Mouse (Mus musculus) stomach, embryonic 14.5 days (tissue): ENCODE measurements around the gene Tspan15. TPM values are rescaled to one million over a fixed set of nuclear protein-coding genes. Genes with fewer than 3 reads are reported as not detected.

Source experiments
- ATAC-seq: fragments of 200-750 bp; cut with Nextera tagmentation; 2 replicates; pipeline ENCODE4 v1.8.0; 2017; ENCODE audit warnings: low read depth, moderate TSS enrichment; ENCODE audit not compliant: insufficient number of reproducible peaks, insufficient read depth, low FRiP score
- H3K27ac ChIP-seq: fragments of 300-500 bp; sonication (generic); 2 replicates; pipeline ENCODE4 v1.5.1; 2014; ENCODE audit warnings: mild to moderate bottlenecking, low read length, moderate library complexity, mixed read lengths
- H3K27me3 ChIP-seq: fragments of 300-500 bp; sonication (generic); 2 replicates; pipeline ENCODE4 v1.6.1; 2014; ENCODE audit warnings: low read length, control low read depth, mixed read lengths; ENCODE audit not compliant: control insufficient read depth, insufficient read depth
- H3K36me3 ChIP-seq: fragments of 300-500 bp; sonication (generic); 2 replicates; pipeline ENCODE4 v1.6.1; 2014; ENCODE audit warnings: mild to moderate bottlenecking, control low read depth, low read length, moderate library complexity, mixed read lengths; ENCODE audit not compliant: control insufficient read depth, insufficient read depth
- H3K4me1 ChIP-seq: fragments of 300-500 bp; sonication (generic); 2 replicates; pipeline ENCODE4 v1.6.1; 2014; ENCODE audit warnings: low read length, control low read depth, mixed read lengths; ENCODE audit not compliant: control insufficient read depth, insufficient read depth
- H3K4me2 ChIP-seq: fragments of 300-500 bp; sonication (generic); replicated peaks from 2 replicates; pipeline ENCODE4 v1.6.1; 2014; ENCODE audit warnings: low read depth, low read length, control low read depth
- H3K4me3 ChIP-seq: fragments of 300-500 bp; sonication (generic); 2 replicates; pipeline ENCODE4 v1.5.1; 2014; ENCODE audit warnings: low read depth, low read length, control low read depth
- H3K9ac ChIP-seq: fragments of 300-500 bp; sonication (generic); replicated peaks from 2 replicates; pipeline ENCODE4 v1.6.1; 2014; ENCODE audit warnings: low read depth, mild to moderate bottlenecking, control low read depth, low read length, moderate library complexity, mixed read lengths
- H3K9me3 ChIP-seq: fragments of 300-500 bp; sonication (generic); 2 replicates; pipeline ENCODE4 v1.6.1; 2016; ENCODE audit warnings: low read depth, low read length, control low read depth; ENCODE audit not compliant: control insufficient read depth
- WGBS: fragments of 180-500 bp; shearing (Covaris S2); extraction: QIAGEN DNeasy Blood & Tissue Kit; methylation state at CpG from one replicate; pipeline ENCODE4 v1.1.7; 2014; 5-methylcytosine and 5-hydroxymethylcytosine counted together
- polyA plus RNA-seq: library from polyadenylated mRNA; unstranded; fragments of >200 nt; fragmentation: Nextera tagmentation; extraction: Ambion mirVana; gene quantifications from 2 replicates; pipeline ENCODE4 v1.2.1, GENCODE M21; 2014

Tspan15 gene
- 32.4 and 32.8 TPM in 2 replicates for polyA plus RNA-seq

DNA sequence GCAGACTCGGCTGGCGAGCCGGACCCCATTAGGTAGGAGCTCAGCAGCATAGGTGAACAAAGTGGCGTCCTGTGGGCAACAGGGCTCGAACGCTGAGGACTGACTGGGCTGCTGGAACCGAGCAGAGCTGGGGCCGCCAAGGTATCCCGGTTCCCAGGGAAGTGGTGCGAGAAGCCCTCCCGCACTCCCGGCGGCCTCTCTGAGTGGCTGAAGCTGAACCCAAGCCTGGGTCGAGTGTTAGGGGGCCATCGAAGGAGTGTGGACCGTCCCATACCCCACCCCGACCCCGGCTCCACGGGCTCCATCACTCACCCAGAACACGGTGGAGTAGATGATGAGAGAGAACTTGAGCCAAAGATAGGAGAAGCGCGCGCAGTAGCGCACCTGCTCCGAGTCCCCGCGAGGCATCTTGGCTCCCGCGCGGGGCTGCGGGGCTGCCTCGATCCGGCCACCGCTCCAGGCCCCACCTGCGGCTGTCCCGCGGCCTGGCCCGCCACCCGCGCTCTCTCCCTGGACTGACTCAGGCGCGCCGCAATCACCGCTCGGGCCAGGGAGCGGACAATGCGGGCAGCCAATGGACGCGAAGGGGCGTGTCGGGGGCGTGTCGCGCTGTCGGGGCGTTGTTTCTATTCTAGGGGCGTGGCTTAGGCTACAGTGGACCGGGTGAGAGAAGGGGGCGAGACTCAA is at the start of gene Tspan15:
TSS of gene Tspan15 (minus strand) at position 544 of the 687 bp plus-strand sequence.
- WGBS, result under 1% methylated on average over 59 of the region's 59 CpGs
- H3K9me3 ChIP-seq, result no peaks in the 10 kb centered on the region
- H3K4me3 ChIP-seq, result peak within 1 kb of the TSS; percentile 55
- H3K9ac ChIP-seq, result peak within 1 kb of the TSS; percentile 41
- no peaks in the 10 kb centered on the region for H3K36me3 ChIP-seq
- peak within 1 kb of the TSS; percentile 91 for H3K4me2 ChIP-seq
- peak; percentile 97 for ATAC-seq
- 0 out of 2 replicates have a peak within 1 kb of the TSS, but pooled peaks have one; percentile 21 for H3K27ac ChIP-seq
- H3K4me1 ChIP-seq, result peaks cover 10% of the 10 kb centered on the region; the same call in 1 of the 2 replicates
- H3K27me3 ChIP-seq, result no peaks in the 10 kb centered on the region

DNA sequence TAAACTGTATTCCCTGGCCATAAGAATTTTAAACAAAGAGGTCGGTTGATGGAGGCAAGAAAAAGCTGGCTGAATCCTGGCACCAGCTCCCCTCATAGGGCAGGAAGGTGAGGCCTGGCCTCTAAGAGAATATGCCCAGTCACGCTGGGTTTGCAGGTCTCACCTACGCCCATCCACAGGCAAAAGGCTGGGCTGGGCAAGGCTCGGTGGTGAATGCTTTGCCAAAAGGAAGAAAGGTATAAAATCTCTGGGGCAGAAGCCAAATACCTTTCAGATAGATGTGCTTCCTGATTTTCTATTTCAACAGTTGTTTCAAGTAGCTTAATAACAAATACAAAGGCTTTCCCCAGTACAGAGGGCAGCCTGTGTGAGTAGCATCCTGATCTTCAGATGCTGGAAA is 48.6 kb upstream of the Tspan15 start:
- 69% methylated on average over 4 of the region's 4 CpGs for WGBS
- Histone ChIP-seq H3K9ac (no peak overlapping the region), H3K27ac (peak overlapping the region; percentile 10; the same call in 1 of the 2 replicates), H3K9me3 (no peaks in the 10 kb centered on the region), H3K4me3 (no peak overlapping the region), H3K36me3 (no peaks in the 10 kb centered on the region; the same call in 1 of the 2 replicates), H3K4me1 (no peaks in the 10 kb centered on the region), H3K4me2 (no peak overlapping the region), H3K27me3 (no peaks in the 10 kb centered on the region)
- no peak for ATAC-seq

DNA sequence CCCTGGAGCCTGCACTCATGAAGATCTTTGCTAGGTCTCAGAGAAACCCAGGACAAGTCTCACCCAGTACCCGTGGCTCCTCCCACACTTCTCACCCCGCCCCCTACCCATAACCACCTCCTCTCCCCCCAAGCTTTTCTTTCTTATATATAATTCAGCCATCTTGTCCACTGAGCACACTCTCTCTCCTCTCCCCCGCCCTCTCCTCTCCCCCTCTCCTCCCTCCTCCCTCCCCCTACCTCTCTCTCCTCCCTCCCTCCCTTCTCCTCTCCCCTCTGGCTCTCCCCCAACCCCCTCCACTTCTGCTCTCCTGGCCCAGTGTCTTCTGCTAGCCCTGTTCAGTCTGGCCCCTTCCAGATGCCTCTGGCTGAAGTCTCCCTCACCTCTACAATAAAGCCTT is 48.0 kb upstream of the Tspan15 start:
- Histone ChIP-seq H3K9me3 (no peaks in the 10 kb centered on the region), H3K27ac (no peak overlapping the region), H3K36me3 (no peaks in the 10 kb centered on the region; the same call in 1 of the 2 replicates), H3K9ac (no peak overlapping the region), H3K4me2 (no peak overlapping the region), H3K27me3 (no peaks in the 10 kb centered on the region), H3K4me3 (no peak overlapping the region), H3K4me1 (no peaks in the 10 kb centered on the region)
- 56% methylated on average over 3 of the region's 3 CpGs for WGBS
- no peak for ATAC-seq

DNA sequence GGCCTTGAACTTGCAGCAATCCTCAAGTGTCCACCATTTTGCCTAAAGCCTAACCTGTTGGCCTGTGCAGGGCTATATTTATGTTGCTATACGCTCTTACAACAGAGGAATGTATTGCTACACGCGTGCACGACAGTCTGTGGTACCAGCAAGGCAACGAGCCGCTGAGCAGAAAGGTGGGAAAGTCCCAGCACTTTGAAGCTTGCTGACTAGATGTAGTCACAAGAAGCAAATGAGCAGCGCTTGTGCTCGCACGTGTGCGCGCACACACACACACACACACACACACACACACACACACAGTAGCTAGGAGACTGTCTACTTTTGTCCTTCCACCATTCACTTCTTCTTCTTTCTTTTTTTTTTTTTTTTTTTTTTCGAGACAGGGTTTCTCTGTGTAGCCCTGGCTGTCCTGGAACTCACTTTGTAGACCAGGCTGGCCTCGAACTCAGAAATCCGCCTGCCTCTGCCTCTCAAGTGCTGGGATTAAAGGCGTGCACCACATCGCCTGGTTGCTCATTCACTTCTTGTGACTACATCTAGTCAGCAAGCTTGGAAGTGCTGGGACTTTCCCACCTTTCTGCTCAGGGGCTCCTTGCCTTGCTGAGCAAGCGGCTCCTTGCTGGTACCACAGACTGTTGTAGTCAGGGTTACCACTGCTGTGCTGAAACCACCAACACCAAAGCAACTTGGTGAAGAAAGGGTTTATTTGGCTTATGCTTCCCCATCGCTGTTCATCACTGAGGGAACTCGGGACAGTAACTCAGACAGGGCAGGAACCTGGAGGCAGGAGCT is 46.6 kb upstream of the Tspan15 start:
- Histone ChIP-seq H3K36me3 (no peaks in the 10 kb centered on the region; the same call in 1 of the 2 replicates), H3K27me3 (no peaks in the 10 kb centered on the region), H3K9ac (no peak overlapping the region), H3K4me2 (no peak overlapping the region), H3K4me1 (no peaks in the 10 kb centered on the region), H3K9me3 (no peaks in the 10 kb centered on the region), H3K4me3 (no peak overlapping the region), H3K27ac (no peak overlapping the region)
- WGBS, result 95% methylated on average over 18 of the region's 19 CpGs
- no peak for ATAC-seq

DNA sequence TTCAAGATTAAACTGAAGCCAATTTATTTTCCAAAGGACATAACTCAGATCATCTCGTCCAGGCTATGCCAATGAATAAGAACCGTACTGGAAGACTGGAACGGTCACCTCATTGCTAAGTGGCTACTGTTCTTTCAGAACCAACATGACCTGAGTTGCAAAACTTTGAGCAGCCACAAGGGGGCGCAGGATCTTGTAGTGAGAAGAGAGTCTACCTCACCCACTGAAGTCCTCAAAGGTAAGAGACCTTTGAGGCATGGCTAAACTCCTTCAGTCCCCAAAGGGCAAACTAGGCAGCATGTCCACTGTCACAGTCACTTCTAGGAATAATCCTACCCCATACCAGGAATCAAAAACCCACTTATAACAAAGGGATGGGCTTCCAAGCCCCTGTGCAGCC is 44.2 kb upstream of the Tspan15 start:
- no peak overlapping the region for H3K27ac ChIP-seq
- no peaks in the 10 kb centered on the region; the same call in 1 of the 2 replicates for H3K36me3 ChIP-seq
- no peaks in the 10 kb centered on the region for H3K27me3 ChIP-seq
- H3K4me2 ChIP-seq, result no peak overlapping the region
- WGBS, result 38% methylated on average over 4 of the region's 4 CpGs
- no peaks in the 10 kb centered on the region for H3K9me3 ChIP-seq
- no peak overlapping the region for H3K9ac ChIP-seq
- H3K4me3 ChIP-seq, result no peak overlapping the region
- no peaks in the 10 kb centered on the region for H3K4me1 ChIP-seq
- ATAC-seq, result no peak

DNA sequence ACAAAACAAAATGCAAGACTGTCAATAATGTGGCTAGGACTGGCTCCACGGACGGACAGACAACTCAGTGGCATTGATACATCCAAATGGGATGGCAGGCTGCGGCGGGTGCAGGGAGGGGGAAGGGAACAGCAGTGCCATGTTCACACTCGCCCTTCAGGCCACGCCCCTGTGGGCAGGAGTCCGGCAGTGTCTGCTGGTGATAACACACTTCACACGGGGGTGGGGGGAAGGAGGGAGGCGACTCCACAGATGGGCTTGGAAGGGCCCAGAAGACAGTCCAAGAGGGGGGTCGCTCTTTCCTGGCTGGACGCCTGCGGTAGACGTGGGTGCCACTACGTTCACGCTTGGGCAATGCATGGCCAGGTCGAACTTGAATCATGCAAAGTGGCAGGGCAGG is 38.2 kb upstream of the Tspan15 start:
- WGBS, result 71% methylated on average over 16 of the region's 16 CpGs
- ATAC-seq, result 0 out of 2 replicates have a peak, but pooled peaks have one; percentile 18

DNA sequence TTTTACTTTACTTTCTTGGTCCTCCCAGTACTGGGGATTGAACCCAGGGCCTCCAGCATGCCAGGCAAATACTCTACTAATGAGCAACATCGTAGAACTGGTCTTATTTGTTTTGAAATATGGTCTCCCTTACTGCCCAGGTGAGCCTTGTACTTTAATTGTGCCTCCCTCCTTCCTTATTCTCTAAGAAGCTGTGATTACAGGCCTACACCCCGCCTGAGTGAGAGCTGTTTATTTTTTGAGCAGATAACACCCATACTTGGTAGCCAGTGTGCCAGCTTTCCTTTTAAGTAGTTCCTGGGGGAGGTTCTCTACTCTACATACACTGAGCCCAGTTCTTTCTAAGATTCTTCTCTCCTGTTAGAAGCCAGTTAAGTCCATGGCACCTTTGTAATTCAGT is 33.2 kb upstream of the Tspan15 start:
- Histone ChIP-seq H3K27ac (no peak overlapping the region), H3K36me3 (no peaks in the 10 kb centered on the region), H3K4me3 (no peak overlapping the region), H3K9ac (no peak overlapping the region), H3K27me3 (no peaks in the 10 kb centered on the region), H3K9me3 (no peaks in the 10 kb centered on the region), H3K4me1 (no peaks in the 10 kb centered on the region), H3K4me2 (no peak overlapping the region)
- ATAC-seq, result no peak
- WGBS, result 21% methylated on average over 2 of the region's 2 CpGs

More for the DNA sequence above, 38.2 kb upstream of the Tspan15 start:
- no peaks in the 10 kb centered on the region for H3K4me1 ChIP-seq
- no peaks in the 10 kb centered on the region; the same call in 1 of the 2 replicates for H3K36me3 ChIP-seq
- no peak overlapping the region for H3K4me2 ChIP-seq
- no peaks in the 10 kb centered on the region for H3K27me3 ChIP-seq
- H3K4me3 ChIP-seq, result no peak overlapping the region
- H3K27ac ChIP-seq, result no peak overlapping the region
- H3K9ac ChIP-seq, result no peak overlapping the region
- no peaks in the 10 kb centered on the region for H3K9me3 ChIP-seq

DNA sequence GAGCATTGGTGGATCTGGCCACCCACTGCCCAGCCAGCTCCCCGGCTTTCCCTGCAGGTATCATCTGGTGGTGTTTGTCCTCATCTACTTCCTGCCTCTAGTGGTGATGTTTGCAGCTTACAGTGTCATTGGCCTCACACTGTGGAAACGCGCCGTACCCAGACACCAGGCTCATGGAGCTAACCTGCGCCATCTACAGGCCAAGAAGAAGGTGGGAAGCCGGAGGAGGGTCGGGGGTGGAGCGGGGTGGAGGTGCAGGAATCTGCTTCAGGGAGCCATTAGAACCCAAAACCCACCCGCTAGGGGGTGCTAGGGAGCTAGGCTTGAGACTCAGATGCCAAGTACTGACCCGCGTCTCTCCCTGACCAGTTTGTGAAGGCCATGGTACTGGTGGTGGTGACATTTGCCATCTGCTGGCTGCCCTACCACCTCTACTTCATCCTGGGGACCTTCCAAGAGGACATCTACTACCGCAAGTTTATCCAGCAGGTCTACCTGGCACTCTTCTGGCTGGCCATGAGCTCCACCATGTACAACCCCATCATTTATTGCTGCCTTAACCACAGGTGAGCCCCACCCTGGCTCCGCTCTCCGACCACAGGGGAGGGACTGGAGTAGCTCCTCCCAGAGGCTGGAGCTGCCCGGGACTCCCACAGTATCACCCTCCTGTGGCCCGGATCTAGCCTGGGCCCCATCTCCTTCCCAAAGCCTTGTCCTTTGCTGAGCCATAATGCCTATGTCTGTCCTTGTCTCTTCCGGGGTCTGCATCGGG is 30.2 kb upstream of the Tspan15 start:
- Histone ChIP-seq H3K4me2 (no peak overlapping the region), H3K9ac (no peak overlapping the region), H3K4me3 (no peak overlapping the region), H3K4me1 (no peaks in the 10 kb centered on the region), H3K27me3 (no peaks in the 10 kb centered on the region), H3K9me3 (no peaks in the 10 kb centered on the region), H3K36me3 (no peaks in the 10 kb centered on the region), H3K27ac (no peak overlapping the region)
- WGBS, result 21% methylated on average over 18 of the region's 18 CpGs
- peak; percentile 55; the same call in 1 of the 2 replicates for ATAC-seq
